Mouse (Mus musculus) urinary bladder, postnatal 14 days (tissue): Measurements from ENCODE around the gene Ddx18.

Source experiments
- DNase-seq: peaks from one replicate; pipeline ENCODE4 v3.0.0; 2021; ENCODE audit warnings: low spot score

Gene Ddx18

GRCm38 (mm10) chr1:121567521-121568489 lies at the start of gene Ddx18:
Gene Ddx18 (minus strand): TSS chr1:121567989.
- peak; percentile 97 for DNase-seq

DNA sequence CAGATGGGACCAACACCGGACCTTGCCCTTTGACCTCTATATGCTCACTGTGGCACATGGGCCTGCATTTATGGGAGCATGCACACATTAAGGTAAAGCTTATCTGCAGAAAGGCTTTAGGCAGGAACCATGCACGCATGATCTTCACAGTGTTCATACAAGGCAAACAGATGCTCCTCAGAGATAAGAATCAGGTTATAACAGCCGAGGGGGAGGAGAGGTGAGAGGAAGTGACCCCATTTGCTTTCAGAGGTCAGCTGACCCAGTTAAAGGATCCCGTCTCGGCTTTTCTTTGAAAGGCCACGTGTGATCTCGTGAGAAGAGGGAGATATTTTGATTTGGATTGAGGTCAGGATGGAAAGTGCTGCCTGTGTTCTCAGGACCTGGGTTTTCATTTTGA lies 40.2 kb upstream of the Ddx18 start:
- no peak for DNase-seq

GRCm38 (mm10) chr1:121605118-121605517 lies 37.3 kb upstream of the Ddx18 start:
- DNase-seq = peak; percentile 7

DNA sequence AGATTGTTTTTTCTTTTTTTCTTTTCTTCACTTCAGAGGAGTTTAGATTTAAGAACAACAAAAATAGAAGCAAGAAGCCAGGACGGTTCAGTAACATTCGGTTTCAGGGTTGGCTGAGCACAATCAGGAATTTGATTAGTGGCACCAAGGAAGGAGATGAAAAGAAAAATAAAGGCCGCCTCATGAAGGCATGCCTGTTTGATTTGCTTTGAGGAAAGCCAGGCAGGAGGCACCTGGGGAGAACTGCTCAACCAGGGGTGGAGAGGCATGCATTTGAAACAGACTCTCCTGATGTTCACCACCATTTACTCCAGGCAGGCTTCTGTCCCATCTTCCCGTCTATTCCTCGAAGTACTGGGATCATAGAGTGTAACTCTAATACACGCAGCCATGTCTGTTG lies 34.1 kb upstream of the Ddx18 start:
- DNase-seq = no peak

- DNase-seq = no peak
Measured at GRCm38 (mm10) chr1:121601084-121601483, 33.3 kb upstream of the Ddx18 start.

DNA sequence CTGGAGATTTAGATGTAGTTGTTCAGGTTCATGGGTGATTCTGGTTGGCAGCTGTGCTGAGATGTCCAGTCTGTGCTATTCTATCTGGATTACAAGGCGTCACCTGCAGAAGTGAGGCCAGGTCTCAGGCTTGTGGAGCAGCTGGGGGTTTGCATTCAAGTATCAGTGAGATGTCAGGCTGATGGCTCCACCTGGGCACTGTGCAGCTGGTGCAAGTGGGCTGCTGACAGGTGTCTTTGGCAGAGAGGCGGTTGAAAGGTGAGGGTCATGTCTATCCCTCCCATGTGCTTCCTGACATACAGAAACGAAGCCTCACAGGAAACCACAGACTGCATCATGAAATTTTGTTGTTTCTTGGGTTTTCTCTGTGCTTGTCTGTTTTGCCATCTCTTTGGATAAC lies 30.6 kb upstream of the Ddx18 start:
- DNase-seq = no peak

GRCm38 (mm10) chr1:121596951-121597625 lies 29.3 kb upstream of the Ddx18 start:
- DNase-seq = no peak

GRCm38 (mm10) chr1:121584838-121585237 lies 17.0 kb upstream of the Ddx18 start:
- no peak for DNase-seq

- no peak for DNase-seq
Measured at GRCm38 (mm10) chr1:121581133-121581855, 13.5 kb upstream of the Ddx18 start.

DNA sequence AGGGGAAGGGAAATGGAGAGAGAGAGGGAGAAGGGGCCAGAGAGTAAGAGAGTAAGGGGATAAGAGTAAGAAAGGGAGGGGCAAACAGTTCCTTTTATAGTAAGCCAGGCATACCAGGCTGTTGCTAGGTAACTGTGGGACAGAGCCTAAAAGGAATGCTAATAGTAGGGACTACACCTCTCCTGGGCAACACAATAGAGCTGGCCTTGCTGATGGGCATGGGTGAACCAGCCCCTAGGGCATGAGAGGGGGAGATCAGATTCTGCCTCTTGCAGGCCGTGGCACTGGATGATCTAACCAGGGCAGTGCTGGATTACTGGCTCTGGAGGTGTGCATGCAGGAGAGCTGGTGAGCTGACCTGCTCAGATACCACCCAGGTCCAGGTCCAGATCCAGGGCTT lies 9.7 kb upstream of the Ddx18 start:
- no peak for DNase-seq

- no peak for DNase-seq
Measured at GRCm38 (mm10) chr1:121570522-121570921, 2.7 kb upstream of the Ddx18 start.

- DNase-seq = peak; percentile 16
Measured at GRCm38 (mm10) chr1:121557861-121558260, 9.9 kb downstream of the Ddx18 start.

DNA sequence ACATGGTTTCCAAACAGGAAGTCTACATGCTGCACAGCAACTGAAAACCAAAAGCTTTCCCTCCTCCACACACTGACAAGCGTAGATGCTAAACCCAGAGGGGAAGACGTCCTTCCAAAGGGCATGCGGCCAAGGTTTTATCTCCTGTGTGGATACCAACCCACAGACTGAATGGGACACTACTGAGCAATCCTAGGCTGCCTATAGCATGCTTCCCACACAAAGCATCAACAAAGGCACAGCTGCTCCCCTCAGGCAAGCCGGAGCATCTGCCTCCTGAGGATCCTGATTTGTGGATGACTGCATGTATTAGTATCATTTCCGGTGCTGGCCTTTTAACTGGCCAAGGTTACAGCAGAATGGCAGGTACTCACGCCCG lies 16.3 kb downstream of the Ddx18 start:
- no peak for DNase-seq

- no peak for DNase-seq
Measured at GRCm38 (mm10) chr1:121550801-121551456, 16.9 kb downstream of the Ddx18 start.

DNA sequence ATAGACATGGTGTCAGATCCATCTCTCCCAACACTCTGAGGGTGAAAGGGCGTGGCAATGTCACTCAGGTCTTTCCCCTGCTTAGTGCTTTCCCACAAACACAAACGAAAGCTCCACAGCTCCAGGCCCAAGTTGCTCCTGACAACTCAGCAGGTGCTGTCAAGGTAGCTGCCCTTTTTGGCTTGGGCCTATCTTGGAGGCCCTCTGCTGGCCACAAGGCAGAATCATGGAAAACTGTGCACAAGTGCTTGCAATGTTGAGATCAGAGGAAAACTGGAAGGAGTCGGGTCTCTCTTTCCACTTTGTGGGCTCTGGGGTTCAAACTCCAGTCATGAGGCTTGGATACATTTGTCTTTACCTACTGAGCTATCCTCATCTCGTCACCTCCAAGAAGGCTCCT lies 18.3 kb downstream of the Ddx18 start:
- DNase-seq = no peak

- DNase-seq = no peak
Measured at GRCm38 (mm10) chr1:121548667-121549066, 19.1 kb downstream of the Ddx18 start.

- DNase-seq = no peak
Measured at GRCm38 (mm10) chr1:121546844-121547243, 20.9 kb downstream of the Ddx18 start.

- no peak for DNase-seq
Measured at GRCm38 (mm10) chr1:121540361-121540760, 27.4 kb downstream of the Ddx18 start.

- DNase-seq = no peak
Measured at GRCm38 (mm10) chr1:121531439-121531838, 36.4 kb downstream of the Ddx18 start.

- DNase-seq = no peak
Measured at GRCm38 (mm10) chr1:121529286-121529685, 38.5 kb downstream of the Ddx18 start.

DNA sequence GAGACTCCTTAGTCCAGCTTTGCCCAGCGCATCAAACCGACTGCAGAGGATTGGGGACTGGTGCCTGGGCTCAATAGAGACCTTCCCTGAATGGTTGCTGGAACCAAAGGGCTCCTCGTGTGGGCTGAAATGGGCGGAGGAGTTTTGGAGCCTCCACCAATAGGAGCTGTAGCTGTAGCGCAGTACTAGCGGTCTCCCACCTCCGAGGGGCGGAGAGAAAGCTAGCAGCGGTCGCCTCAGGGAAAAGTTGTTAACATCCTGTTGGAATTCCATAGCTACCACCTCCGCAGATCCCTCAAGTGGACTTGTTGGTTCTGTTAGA lies 39.4 kb downstream of the Ddx18 start, which contains the start of gene Htr5b:
Htr5b (minus strand) TSS at position 67 of the 322 bp plus-strand sequence.
- no peak for DNase-seq
